In the genomic region with DNA sequence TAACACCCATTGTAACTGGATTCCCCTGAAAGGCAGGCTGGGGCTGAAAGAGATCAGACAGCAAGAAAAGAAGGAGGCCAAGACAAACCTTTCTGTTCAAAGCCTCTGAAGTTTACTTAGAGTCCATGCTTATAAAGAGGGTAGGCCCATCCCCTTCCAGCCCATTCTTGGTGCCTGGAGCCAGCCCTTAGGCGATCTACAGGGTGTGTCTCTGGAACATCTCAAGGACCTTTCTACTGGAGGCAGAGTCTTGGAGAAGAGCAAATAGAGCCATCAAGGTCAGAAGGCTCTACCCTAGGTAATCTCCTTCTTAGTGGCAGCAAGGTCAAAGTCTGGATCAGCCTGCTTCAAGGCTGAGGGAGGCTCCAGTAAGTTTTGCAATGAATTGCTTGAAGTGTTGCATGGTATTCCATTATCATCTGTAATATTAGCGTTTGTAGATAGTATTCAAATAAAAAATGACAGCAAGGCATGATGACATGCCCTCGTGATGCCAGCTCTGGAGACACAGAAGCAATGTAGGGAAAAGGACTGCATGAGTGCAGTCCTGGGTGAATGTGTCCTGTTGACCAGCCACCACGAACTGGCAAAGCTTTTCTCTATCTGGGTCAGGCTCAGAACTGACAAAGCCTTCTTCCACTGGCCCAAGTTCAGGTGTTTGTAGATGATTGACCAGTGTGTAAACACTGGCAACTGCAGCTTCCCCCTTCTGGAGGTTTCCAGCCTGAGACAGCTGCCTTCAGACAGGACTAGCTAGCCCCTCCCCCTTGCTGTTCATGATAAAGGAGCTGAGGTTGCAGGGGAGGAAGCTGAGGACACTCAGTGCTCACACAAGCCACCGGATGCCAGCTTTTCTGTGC, we compare ENCODE assay signal across 13 mouse cellular contexts. TPM values are rescaled to one million over a fixed set of nuclear protein-coding genes. Genes with fewer than 3 reads are reported as not detected.
A peak's percentile ranks its signal among the peaks of the same experiment; 100 is the strongest.
DNase-seq lines count a peak whose midpoint lies in the region; ATAC-seq and TF ChIP-seq lines count a peak whose summit lies in the region.
"Not testable (repeated sequence)": the region's sequence is repeated elsewhere in the genome, so short reads cannot be mapped to it uniquely, and the experiment has no call there.
"Had no signal": no experiment of that assay in that cellular context is flagged by ENCODE, and none has a peak within 500 bp of the region (broad histone marks: within the 10 kb centered on the region; RNA-seq: fewer than 3 reads in every experiment).

No protein-coding gene starts in this region.

- not testable (repeated sequence) for TF ChIP-seq CTCF in kidney, postnatal 0 days (IDR thresholded peaks at IDR 0.05; ENCODE audit: low read depth)

- H3K9ac ChIP-seq in intestine, embryonic 16.5 days (ENCODE audit: low read depth, low read length); kidney, postnatal 0 days (ENCODE audit: low read depth, low read length); liver, embryonic 13.5 days; stomach, embryonic 14.5 days (replicated peaks; ENCODE audit: low read depth, low read length): not testable (repeated sequence)

- peak overlapping the region; percentile 29; the same call in 1 of the 2 replicates for H3K4me2 ChIP-seq in intestine, embryonic 16.5 days (ENCODE audit: low read depth, low read length)
- not testable (repeated sequence) for H3K4me2 ChIP-seq in kidney, postnatal 0 days (ENCODE audit: low read length); liver, embryonic 13.5 days; stomach, embryonic 14.5 days (replicated peaks; ENCODE audit: low read depth, low read length)

- H3K4me3 ChIP-seq in intestine, embryonic 16.5 days (ENCODE audit: low read length); kidney, postnatal 0 days (replicated peaks; ENCODE audit: low read depth, low read length); liver, embryonic 13.5 days (replicated peaks); stomach, embryonic 14.5 days (ENCODE audit: low read depth, low read length): not testable (repeated sequence)

- not testable (repeated sequence) for H3K9me3 ChIP-seq in intestine, embryonic 16.5 days (ENCODE audit: control insufficient read depth, low read length); kidney, postnatal 0 days (replicated peaks; ENCODE audit: low read length); liver, embryonic 13.5 days (replicated peaks); stomach, embryonic 14.5 days (ENCODE audit: control insufficient read depth, low read depth, low read length)

- peak; percentile 79 for DNase-seq in ES-CJ7 (ENCODE audit: low read depth, low spot score)
- DNase-seq in embryo, embryonic 10 days (ENCODE audit: low spot score): peak; percentile 25
- DNase-seq in kidney, postnatal 0 days (ENCODE audit: low spot score): peak; percentile 57
- not testable (repeated sequence) for DNase-seq in liver, embryonic 13.5 days
- DNase-seq in lung, postnatal 10 days: peak; percentile 51
- DNase-seq in thymus, postnatal 4 days: peak; percentile 37

- WGBS in intestine, embryonic 16.5 days: 38% methylated on average over 5 of the region's 5 CpGs
- WGBS in kidney, postnatal 0 days: 50% methylated on average over 5 of the region's 5 CpGs
- whole genome bisulfite sequencing in liver, embryonic 13.5 days (ENCODE audit: insufficient replicate concordance): 34% methylated on average over 5 of the region's 5 CpGs
- 49% methylated on average over 5 of the region's 5 CpGs for WGBS in stomach, embryonic 14.5 days

- not testable (repeated sequence) for H3K36me3 ChIP-seq in intestine, embryonic 16.5 days (ENCODE audit: control insufficient read depth, insufficient read depth, low read length); kidney, postnatal 0 days (ENCODE audit: insufficient read depth, low read length); liver, embryonic 13.5 days; stomach, embryonic 14.5 days (ENCODE audit: control insufficient read depth, insufficient read depth, low read length)

- peak; percentile 96 for ATAC-seq in intestine, embryonic 16.5 days
- ATAC-seq in kidney, postnatal 0 days (replicated peaks; ENCODE audit: low FRiP score, low read depth): peak; percentile 88
- ATAC-seq in liver, embryonic 13.5 days (ENCODE audit: low read depth): peak; percentile 74
- ATAC-seq in stomach, embryonic 14.5 days (ENCODE audit: insufficient number of reproducible peaks, insufficient read depth, low FRiP score, low read depth): peak; percentile 92

- H3K27ac ChIP-seq in intestine, embryonic 16.5 days (ENCODE audit: low read length): peak overlapping the region; percentile 96
- H3K27ac ChIP-seq in kidney, postnatal 0 days: 0 out of 2 replicates have a peak overlapping the region, but pooled peaks have one; percentile 32
- H3K27ac ChIP-seq in liver, embryonic 13.5 days; stomach, embryonic 14.5 days (ENCODE audit: low read length): not testable (repeated sequence)

- not testable (repeated sequence) for H3K27me3 ChIP-seq in intestine, embryonic 16.5 days (replicated peaks; ENCODE audit: control insufficient read depth, insufficient read depth, low read length); kidney, postnatal 0 days (ENCODE audit: insufficient read depth, low read length); liver, embryonic 13.5 days; stomach, embryonic 14.5 days (ENCODE audit: control insufficient read depth, insufficient read depth, low read length)

- H3K4me1 ChIP-seq in intestine, embryonic 16.5 days (ENCODE audit: control insufficient read depth, insufficient read depth, low read length): peaks cover 20% of the 10 kb centered on the region
- not testable (repeated sequence) for H3K4me1 ChIP-seq in kidney, postnatal 0 days (replicated peaks; ENCODE audit: insufficient read depth, low read length); stomach, embryonic 14.5 days (ENCODE audit: control insufficient read depth, insufficient read depth, low read length)
- H3K4me1 ChIP-seq in liver, embryonic 13.5 days (replicated peaks): peaks cover 14% of the 10 kb centered on the region; the same call in 1 of the 2 replicates

RNA-seq across cellular contexts. Expression of a gene that starts 4.8 kb away (rescaled TPM):
- polyA plus RNA-seq in intestine, embryonic 16.5 days (2015; fragmentation: Nextera tagmentation; extraction: Ambion mirVana): 0.86 and 1.1 TPM in 2 replicates
- polyA plus RNA-seq in kidney, postnatal 0 days (2015; fragmentation: Nextera tagmentation; extraction: Ambion mirVana): 0.13 and 0.21 TPM in 2 replicates
- polyA plus RNA-seq in liver, embryonic 13.5 days (2015; fragmentation: Nextera tagmentation; extraction: Ambion mirVana): 0.47 and 0.70 TPM in 2 replicates
- polyA plus RNA-seq in stomach, embryonic 14.5 days (2014; fragmentation: Nextera tagmentation; extraction: Ambion mirVana): not detected in 2 replicates
- polyA plus RNA-seq: embryonic facial prominence, embryonic 10.5 days; forebrain, postnatal 0 days; macrophage; midbrain, embryonic 16.5 days; neural tube, embryonic 12.5 days had no signal

RNA-seq across cellular contexts. Expression of a gene that starts 4.9 kb away (rescaled TPM):
- 0.17 and 0.33 TPM in 2 replicates for polyA plus RNA-seq in intestine, embryonic 16.5 days (2015; fragmentation: Nextera tagmentation; extraction: Ambion mirVana)
- not detected in 2 replicates for polyA plus RNA-seq in kidney, postnatal 0 days (2015; fragmentation: Nextera tagmentation; extraction: Ambion mirVana)
- not detected in 2 replicates for polyA plus RNA-seq in liver, embryonic 13.5 days (2015; fragmentation: Nextera tagmentation; extraction: Ambion mirVana)
- polyA plus RNA-seq in stomach, embryonic 14.5 days (2014; fragmentation: Nextera tagmentation; extraction: Ambion mirVana): not detected in 2 replicates
- polyA plus RNA-seq: embryonic facial prominence, embryonic 10.5 days; forebrain, postnatal 0 days; macrophage; midbrain, embryonic 16.5 days; neural tube, embryonic 12.5 days had no signal

RNA-seq across cellular contexts. Expression of a gene that starts 27.1 kb away (rescaled TPM):
- 0.27 and 0.49 TPM in 2 replicates for polyA plus RNA-seq in intestine, embryonic 16.5 days (2015; fragmentation: Nextera tagmentation; extraction: Ambion mirVana)
- polyA plus RNA-seq in kidney, postnatal 0 days (2015; fragmentation: Nextera tagmentation; extraction: Ambion mirVana): 2.1 and 2.3 TPM in 2 replicates
- polyA plus RNA-seq in liver, embryonic 13.5 days (2015; fragmentation: Nextera tagmentation; extraction: Ambion mirVana): not detected in 2 replicates
- polyA plus RNA-seq in stomach, embryonic 14.5 days (2014; fragmentation: Nextera tagmentation; extraction: Ambion mirVana): not detected in 2 replicates
- polyA plus RNA-seq: embryonic facial prominence, embryonic 10.5 days; forebrain, postnatal 0 days; macrophage; midbrain, embryonic 16.5 days; neural tube, embryonic 12.5 days had no signal

RNA-seq across cellular contexts. Expression of a gene that starts 43.7 kb away (rescaled TPM):
- not detected in 2 replicates for polyA plus RNA-seq in intestine, embryonic 16.5 days (2015; fragmentation: Nextera tagmentation; extraction: Ambion mirVana)
- 11.4 and 12.6 TPM in 2 replicates for polyA plus RNA-seq in kidney, postnatal 0 days (2015; fragmentation: Nextera tagmentation; extraction: Ambion mirVana)
- not detected in 2 replicates for polyA plus RNA-seq in liver, embryonic 13.5 days (2015; fragmentation: Nextera tagmentation; extraction: Ambion mirVana)
- polyA plus RNA-seq in stomach, embryonic 14.5 days (2014; fragmentation: Nextera tagmentation; extraction: Ambion mirVana): not detected in 2 replicates
- polyA plus RNA-seq: embryonic facial prominence, embryonic 10.5 days; forebrain, postnatal 0 days; macrophage; midbrain, embryonic 16.5 days; neural tube, embryonic 12.5 days had no signal
